Mouse (Mus musculus): ENCODE measurements at regions not wholly inside any gene's neighbourhood (a gene's known extent, or its start where the extent isn't known, plus 50 kb on each side); places are given as distances from the start of the nearest gene placed in this dataset.
"Not testable (repeated sequence)": the region's sequence is repeated elsewhere in the genome, so short reads cannot be mapped to it uniquely, and the experiment has no call there.

- DNase-seq, result no peak
Observed at GRCm38 (mm10) chr15:93094202-93095135, 180.5 kb downstream of the Gxylt1 start.

- no peak for DNase-seq
Observed at GRCm38 (mm10) chr15:93091396-93091795, 183.6 kb downstream of the Gxylt1 start.

GRCm38 (mm10) chr15:93089347-93089746 lies 185.6 kb downstream of the Gxylt1 start:
- peak; percentile 82 for DNase-seq

GRCm38 (mm10) chr15:93084967-93085617 lies 189.9 kb downstream of the Gxylt1 start:
- no peak for DNase-seq

- DNase-seq, result peak; percentile 30
Observed at GRCm38 (mm10) chr15:93074070-93074469, 200.9 kb downstream of the Gxylt1 start.

GRCm38 (mm10) chr15:93062213-93063131 lies 212.5 kb downstream of the Gxylt1 start:
- peak; percentile 14 for DNase-seq

- DNase-seq, result no peak
Observed at GRCm38 (mm10) chr15:93053471-93053870, 221.5 kb downstream of the Gxylt1 start.

GRCm38 (mm10) chr15:93027185-93027584 lies 247.8 kb downstream of the Gxylt1 start:
- DNase-seq, result no peak

GRCm38 (mm10) chr15:93026456-93027078 lies 248.4 kb downstream of the Gxylt1 start:
- no peak for DNase-seq

- no peak for DNase-seq
Observed at GRCm38 (mm10) chr15:93025791-93026190, 249.2 kb downstream of the Gxylt1 start.

GRCm38 (mm10) chr15:93024171-93024570 lies 250.8 kb downstream of the Gxylt1 start:
- DNase-seq, result no peak

GRCm38 (mm10) chr15:93011166-93011565 lies 263.8 kb downstream of the Gxylt1 start:
- no peak for DNase-seq

GRCm38 (mm10) chr15:93010629-93011028 lies 264.4 kb downstream of the Gxylt1 start:
- DNase-seq, result no peak

- DNase-seq, result peak; percentile 78
Observed at GRCm38 (mm10) chr15:93005751-93006231, 269.2 kb downstream of the Gxylt1 start.

GRCm38 (mm10) chr15:93005186-93005585 lies 269.8 kb downstream of the Gxylt1 start:
- DNase-seq, result not testable (repeated sequence)

- no peak for DNase-seq
Observed at GRCm38 (mm10) chr15:93004551-93004950, 270.4 kb downstream of the Gxylt1 start.

- peak; percentile 24 for DNase-seq
Observed at GRCm38 (mm10) chr15:93003233-93003632, 271.7 kb downstream of the Gxylt1 start.

GRCm38 (mm10) chr15:93002002-93002904 lies 272.7 kb downstream of the Gxylt1 start:
- DNase-seq, result peak; percentile 63

- DNase-seq, result peak; percentile 55
Observed at GRCm38 (mm10) chr15:93001346-93002001, 273.5 kb downstream of the Gxylt1 start.

GRCm38 (mm10) chr15:93000121-93000520 lies 274.9 kb downstream of the Gxylt1 start:
- DNase-seq, result peak; percentile 39
